Mouse (Mus musculus) frontal cortex, postnatal 10 days (tissue): ENCODE data around the gene Tnfrsf21.

Experiments used
- DNase-seq, 2 experiments: peaks; one replicate each; pipeline ENCODE4 v3.0.0; 2022; ENCODE audit warnings: low spot score in 2 of 2, mixed read lengths in 1 of 2

Gene Tnfrsf21

GRCm38 (mm10) chr17:43025048-43025447, 8.7 kb downstream of the Tnfrsf21 start:
- DNase-seq, result no peak

- DNase-seq, result no peak
These were observed 9.7 kb downstream of the Tnfrsf21 start for GRCm38 (mm10) chr17:43025819-43026593.

- no peak for DNase-seq
These were observed 10.4 kb downstream of the Tnfrsf21 start for GRCm38 (mm10) chr17:43026708-43027107.

GRCm38 (mm10) chr17:43029546-43029945, 13.2 kb downstream of the Tnfrsf21 start:
- DNase-seq, result no peak

GRCm38 (mm10) chr17:43030290-43030689, 13.9 kb downstream of the Tnfrsf21 start:
- DNase-seq, result no peak

- peak in 1 of 2 experiments; percentile 32 for DNase-seq
These were observed 16.2 kb downstream of the Tnfrsf21 start for GRCm38 (mm10) chr17:43032489-43033036.

- no peak for DNase-seq
These were observed 19.0 kb downstream of the Tnfrsf21 start for GRCm38 (mm10) chr17:43035386-43035785.

- DNase-seq, result peak in 1 of 2 experiments; percentile 26
These were observed 19.9 kb downstream of the Tnfrsf21 start for GRCm38 (mm10) chr17:43036058-43036757.

- DNase-seq, result no peak
These were observed 24.2 kb downstream of the Tnfrsf21 start for GRCm38 (mm10) chr17:43040571-43040970.

- no peak for DNase-seq
These were observed 34.3 kb downstream of the Tnfrsf21 start for GRCm38 (mm10) chr17:43050619-43051018.

- DNase-seq, result no peak
These were observed 36.4 kb downstream of the Tnfrsf21 start for GRCm38 (mm10) chr17:43052791-43053190.

- no peak for DNase-seq
These were observed 37.6 kb downstream of the Tnfrsf21 start for GRCm38 (mm10) chr17:43053943-43054342.

GRCm38 (mm10) chr17:43058277-43059025, 42.1 kb downstream of the Tnfrsf21 start:
- DNase-seq, result no peak

- no peak for DNase-seq
These were observed 48.4 kb downstream of the Tnfrsf21 start for GRCm38 (mm10) chr17:43064705-43065104.

- DNase-seq, result no peak
These were observed 52.6 kb downstream of the Tnfrsf21 start for GRCm38 (mm10) chr17:43068846-43069553.

GRCm38 (mm10) chr17:43070946-43071345, 54.6 kb downstream of the Tnfrsf21 start:
- no peak for DNase-seq

- DNase-seq, result no peak
These were observed 55.9 kb downstream of the Tnfrsf21 start for GRCm38 (mm10) chr17:43072142-43072786.

GRCm38 (mm10) chr17:43072787-43073148, 56.4 kb downstream of the Tnfrsf21 start:
- DNase-seq, result no peak

- DNase-seq, result no peak
These were observed 58.0 kb downstream of the Tnfrsf21 start for GRCm38 (mm10) chr17:43074391-43074790.

GRCm38 (mm10) chr17:43075100-43075499, 58.7 kb downstream of the Tnfrsf21 start:
- DNase-seq, result no peak

GRCm38 (mm10) chr17:43075937-43076336, 59.6 kb downstream of the Tnfrsf21 start:
- no peak for DNase-seq
